Comparison of ENCODE assay signal across 15 mouse cellular contexts in genomic region chr7:125036098-125036991, GRCm38 (mm10).
DNase-seq lines count a peak whose midpoint lies in the region; ATAC-seq and TF ChIP-seq lines count a peak whose summit lies in the region.
"Had no signal": no experiment of that assay in that cellular context is flagged by ENCODE, and none has a peak within 500 bp of the region (broad histone marks: within the 10 kb centered on the region; RNA-seq: fewer than 3 reads in every experiment).

No protein-coding gene starts in this region.

- 61% methylated on average over 10 of the region's 10 CpGs for WGBS in kidney, embryonic 16.5 days
- 10% methylated on average over 10 of the region's 10 CpGs for WGBS in forebrain, embryonic 13.5 days
- 27% methylated on average over 10 of the region's 10 CpGs for WGBS in hindbrain, embryonic 13.5 days
- 34% methylated on average over 10 of the region's 10 CpGs for WGBS in midbrain, embryonic 15.5 days
- 63% methylated on average over 10 of the region's 10 CpGs for WGBS in heart, adult 2 months

- intact Hi-C loops in heart, adult 2 months (cut with DNase I) = no loop called here

- H3K27me3 ChIP-seq in kidney, embryonic 16.5 days (ENCODE audit: insufficient read depth, low read length) = no peaks in the 10 kb centered on the region
- no peaks in the 10 kb centered on the region for H3K27me3 ChIP-seq in forebrain, embryonic 13.5 days
- 0 out of 2 replicates have a peak, but pooled peaks cover 2% of the 10 kb centered on the region for H3K27me3 ChIP-seq in hindbrain, embryonic 13.5 days
- no peaks in the 10 kb centered on the region for H3K27me3 ChIP-seq in midbrain, embryonic 15.5 days (replicated peaks)
- no peaks in the 10 kb centered on the region for H3K27me3 ChIP-seq in heart, adult 2 months (ENCODE audit: control insufficient read depth, insufficient read depth, low read length)
- H3K27me3 ChIP-seq: embryonic facial prominence, embryonic 13.5 days; liver, embryonic 13.5 days; stomach, embryonic 15.5 days had no signal

- no peak for TF ChIP-seq CTCF in heart, adult 2 months (IDR thresholded peaks at IDR 0.05)

- no peaks in the 10 kb centered on the region for H3K36me3 ChIP-seq in kidney, embryonic 16.5 days (ENCODE audit: insufficient read depth, low read length)
- no peaks in the 10 kb centered on the region for H3K36me3 ChIP-seq in forebrain, embryonic 13.5 days (ENCODE audit: poor library complexity, severe bottlenecking)
- H3K36me3 ChIP-seq in hindbrain, embryonic 13.5 days = no peaks in the 10 kb centered on the region
- no peaks in the 10 kb centered on the region for H3K36me3 ChIP-seq in midbrain, embryonic 15.5 days (replicated peaks)
- H3K36me3 ChIP-seq in heart, adult 2 months (ENCODE audit: control insufficient read depth, insufficient read depth, low read length) = no peaks in the 10 kb centered on the region
- H3K36me3 ChIP-seq: embryonic facial prominence, embryonic 13.5 days; liver, embryonic 13.5 days; stomach, embryonic 15.5 days had no signal

- TF ChIP-seq EP300 in heart, adult 2 months (IDR thresholded peaks at IDR 0.05; ENCODE audit: insufficient read depth, low read depth, low read length) = no peak

- TF ChIP-seq POLR2A in heart, adult 2 months (IDR thresholded peaks at IDR 0.05; ENCODE audit: insufficient read depth, low read depth, low read length) = no peak

- no peaks in the 10 kb centered on the region for H3K9me3 ChIP-seq in kidney, embryonic 16.5 days (ENCODE audit: low read length)
- H3K9me3 ChIP-seq in forebrain, embryonic 13.5 days (replicated peaks) = no peaks in the 10 kb centered on the region
- H3K9me3 ChIP-seq in hindbrain, embryonic 13.5 days = no peaks in the 10 kb centered on the region
- H3K9me3 ChIP-seq in midbrain, embryonic 15.5 days = no peaks in the 10 kb centered on the region
- H3K9me3 ChIP-seq: embryonic facial prominence, embryonic 13.5 days; stomach, embryonic 15.5 days had no signal

- H3K27ac ChIP-seq in kidney, embryonic 16.5 days (ENCODE audit: low read length) = no peak overlapping the region
- H3K27ac ChIP-seq in forebrain, embryonic 13.5 days = peak overlapping the region; percentile 36
- H3K27ac ChIP-seq in hindbrain, embryonic 13.5 days = 0 out of 2 replicates have a peak overlapping the region, but pooled peaks have one; percentile 35
- peak overlapping the region; percentile 20; the same call in 1 of the 2 replicates for H3K27ac ChIP-seq in midbrain, embryonic 15.5 days
- H3K27ac ChIP-seq in heart, adult 2 months = no peak overlapping the region
- H3K27ac ChIP-seq: embryonic facial prominence, embryonic 13.5 days; layer of hippocampus, adult 2 months; liver, embryonic 13.5 days; stomach, embryonic 15.5 days had no signal

- peak; percentile 66 for ATAC-seq in kidney, embryonic 16.5 days (ENCODE audit: low FRiP score, low TSS enrichment)
- ATAC-seq in forebrain, embryonic 13.5 days = peak; percentile 95
- peak; percentile 62; the same call in 1 of the 2 replicates for ATAC-seq in hindbrain, embryonic 13.5 days (ENCODE audit: low FRiP score)
- ATAC-seq in midbrain, embryonic 15.5 days (replicated peaks) = peak; percentile 75; the same call in 1 of the 2 replicates
- ATAC-seq: CD4-positive, CD25-positive, alpha-beta regulatory T cell, adult 4 months had no signal

- DNase-seq in kidney, adult 18-20 months = no peak
- DNase-seq in heart, adult 2 months = no peak
- DNase-seq in urinary bladder, adult 2 months (ENCODE audit: low spot score) = no peak
- DNase-seq in frontal cortex, postnatal 25 days (ENCODE audit: low spot score in 2 of 2) = no peak
- DNase-seq: cerebellum, adult 9-10 months; heart, postnatal 36 days; liver, embryonic 13.5 days had no signal

- H3K79me2 ChIP-seq in heart, adult 2 months (replicated peaks; ENCODE audit: control insufficient read depth, insufficient read depth, low read length) = no peaks in the 10 kb centered on the region

- 0 out of 2 replicates have a peak, but pooled peaks cover 4% of the 10 kb centered on the region for H3K4me1 ChIP-seq in kidney, embryonic 16.5 days (ENCODE audit: insufficient read depth, low read length)
- peaks cover 31% of the 10 kb centered on the region for H3K4me1 ChIP-seq in forebrain, embryonic 13.5 days
- H3K4me1 ChIP-seq in hindbrain, embryonic 13.5 days (replicated peaks) = peaks cover 34% of the 10 kb centered on the region
- peaks cover 11% of the 10 kb centered on the region for H3K4me1 ChIP-seq in midbrain, embryonic 15.5 days
- no peaks in the 10 kb centered on the region for H3K4me1 ChIP-seq in heart, adult 2 months (ENCODE audit: control insufficient read depth, insufficient read depth, low read length)
- H3K4me1 ChIP-seq: embryonic facial prominence, embryonic 13.5 days; liver, embryonic 13.5 days; stomach, embryonic 15.5 days had no signal

- H3K9ac ChIP-seq in kidney, embryonic 16.5 days (replicated peaks; ENCODE audit: low read length) = no peak overlapping the region
- no peak overlapping the region for H3K9ac ChIP-seq in forebrain, embryonic 13.5 days
- no peak overlapping the region for H3K9ac ChIP-seq in hindbrain, embryonic 13.5 days
- H3K9ac ChIP-seq in midbrain, embryonic 15.5 days = no peak overlapping the region
- no peak overlapping the region for H3K9ac ChIP-seq in heart, adult 2 months (ENCODE audit: low read depth, low read length)
- H3K9ac ChIP-seq: embryonic facial prominence, embryonic 13.5 days; liver, embryonic 13.5 days; stomach, embryonic 15.5 days had no signal

- H3K4me3 ChIP-seq in kidney, embryonic 16.5 days (ENCODE audit: low read length) = no peak overlapping the region
- no peak overlapping the region for H3K4me3 ChIP-seq in forebrain, embryonic 13.5 days
- H3K4me3 ChIP-seq in hindbrain, embryonic 13.5 days = no peak overlapping the region
- no peak overlapping the region for H3K4me3 ChIP-seq in midbrain, embryonic 15.5 days
- H3K4me3 ChIP-seq in heart, adult 2 months = no peak overlapping the region
- H3K4me3 ChIP-seq: embryonic facial prominence, embryonic 13.5 days; layer of hippocampus, adult 2 months; liver, embryonic 13.5 days; stomach, embryonic 15.5 days had no signal

- no peak overlapping the region for H3K4me2 ChIP-seq in kidney, embryonic 16.5 days (replicated peaks; ENCODE audit: low read depth, low read length)
- no peak overlapping the region for H3K4me2 ChIP-seq in forebrain, embryonic 13.5 days
- no peak overlapping the region for H3K4me2 ChIP-seq in hindbrain, embryonic 13.5 days
- no peak overlapping the region for H3K4me2 ChIP-seq in midbrain, embryonic 15.5 days
- H3K4me2 ChIP-seq: embryonic facial prominence, embryonic 13.5 days; liver, embryonic 13.5 days; stomach, embryonic 15.5 days had no signal

Comparison
In these comparisons a context has a peak if more than half of its experiments do, and no peak if none do; other contexts are left out.
1. H3K27ac ChIP-seq: peak in forebrain, embryonic 13.5 days (single experiment), hindbrain, embryonic 13.5 days (single experiment) and midbrain, embryonic 15.5 days (single experiment); none in kidney, embryonic 16.5 days (single experiment) and heart, adult 2 months (single experiment).
2. Peak in every context shown above with its lines, with median percentiles within 50 percentile points of each other: ATAC-seq.